Mouse (Mus musculus) hematopoietic stem cell, adult 5-6 weeks (primary cell): ENCODE measurements around the gene Bpifb1. TPM values are rescaled to one million over a fixed set of nuclear protein-coding genes. Genes with fewer than 3 reads are reported as not detected.
"Not testable (repeated sequence)": the region's sequence is repeated elsewhere in the genome, so short reads cannot be mapped to it uniquely, and the experiment has no call there.

ENCODE experiments used
- ATAC-seq, 2 experiments: fragments of 125-278 bp in 1 of 2; replicated peaks in 1 of 2; 2 replicates each; pipeline ENCODE4 v1.8.0; 2016 to 2017; ENCODE audit warnings: inconsistent platforms in 2 of 2, mild to moderate bottlenecking in 2 of 2, moderate number of reproducible peaks in 2 of 2, low read depth in 1 of 2, moderate TSS enrichment in 1 of 2; ENCODE audit not compliant: low FRiP score in 2 of 2, poor library complexity in 2 of 2, severe bottlenecking in 2 of 2, insufficient read depth in 1 of 2, low TSS enrichment in 1 of 2
- total RNA-seq: library from RNA; stranded (forward); fragments of 172-1452, 232-1000 nt; gene quantifications from 2 replicates; pipeline ENCODE4 v1.2.3, GENCODE M21; 2017

The Bpifb1 gene
- total RNA-seq, result not detected in 2 replicates

DNA sequence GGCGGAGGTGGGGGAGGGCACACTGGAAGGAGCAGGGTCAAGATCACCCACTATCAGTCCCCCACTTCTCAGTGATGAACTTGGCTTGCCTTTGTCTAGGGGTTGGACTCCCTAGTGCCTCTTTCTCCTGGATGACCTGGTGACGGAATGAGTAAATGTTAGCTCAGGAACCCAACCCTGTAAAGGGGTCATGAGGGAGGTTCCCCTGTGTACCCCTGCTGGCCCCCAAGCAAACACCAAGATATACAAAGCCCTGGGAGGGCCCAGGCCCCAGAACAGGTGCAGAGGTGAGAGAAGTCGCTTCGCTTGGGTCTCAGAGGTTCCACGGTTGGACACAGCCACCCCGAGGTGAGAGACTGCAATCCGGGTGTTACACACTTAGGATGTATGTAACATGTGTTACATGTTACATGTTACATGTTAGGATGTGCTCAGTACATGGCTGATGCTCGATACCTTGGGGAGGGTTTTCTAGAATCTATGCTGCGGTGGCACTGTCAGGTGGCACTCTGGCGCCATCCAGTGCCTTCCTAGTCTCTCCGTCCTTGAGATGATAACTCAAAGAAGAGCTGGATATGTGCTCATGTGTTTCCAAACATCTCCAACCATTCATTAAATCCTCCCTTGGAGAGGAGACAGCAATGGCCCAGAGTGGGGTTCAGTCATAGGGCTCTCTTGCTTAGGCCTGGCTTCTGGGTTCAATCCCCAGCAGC, at the start of gene Bpifb1:
Gene Bpifb1 (plus strand): TSS at position 273 of the 713 bp plus-strand sequence.
- no peak for ATAC-seq

DNA sequence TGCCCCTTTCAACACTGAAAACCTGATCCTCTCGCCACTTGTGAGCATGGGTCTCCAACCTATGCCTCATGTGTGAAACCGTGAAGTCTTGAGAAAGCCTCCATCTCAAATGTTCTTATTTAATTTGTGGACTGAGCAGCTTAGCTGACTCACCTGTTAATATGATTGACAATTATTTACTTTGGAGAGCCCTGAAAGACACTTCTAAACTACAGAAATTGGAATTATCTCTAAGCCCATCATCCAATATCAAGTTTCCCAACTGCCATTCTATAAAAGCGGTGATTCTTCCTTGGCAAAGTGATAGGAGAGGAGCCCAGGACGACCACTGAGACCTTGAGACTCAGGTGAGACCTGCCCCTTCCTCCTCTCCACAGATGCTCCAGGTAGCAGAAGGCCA, 48.0 kb upstream of the Bpifb1 start, which contains the start of gene Bpifa1:
Gene Bpifa1 (plus strand): TSS at position 301 of the 400 bp plus-strand sequence.
- ATAC-seq, result no peak

DNA sequence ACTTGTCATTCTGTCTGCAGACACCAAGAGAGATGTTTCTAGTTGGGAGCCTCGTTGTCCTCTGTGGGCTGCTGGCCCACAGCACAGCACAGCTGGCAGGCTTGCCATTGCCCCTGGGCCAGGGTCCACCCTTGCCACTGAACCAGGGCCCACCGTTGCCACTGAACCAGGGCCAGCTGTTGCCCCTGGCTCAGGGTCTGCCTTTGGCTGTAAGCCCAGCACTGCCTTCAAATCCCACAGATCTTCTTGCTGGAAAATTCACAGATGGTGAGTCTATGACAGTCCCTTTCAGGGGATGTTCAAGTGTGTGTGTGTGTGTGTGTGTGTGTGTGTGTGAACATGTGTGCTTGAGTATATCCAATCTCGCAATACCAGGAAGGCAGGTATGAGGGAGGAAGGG, 46.9 kb upstream of the Bpifb1 start:
- ATAC-seq, result no peak

DNA sequence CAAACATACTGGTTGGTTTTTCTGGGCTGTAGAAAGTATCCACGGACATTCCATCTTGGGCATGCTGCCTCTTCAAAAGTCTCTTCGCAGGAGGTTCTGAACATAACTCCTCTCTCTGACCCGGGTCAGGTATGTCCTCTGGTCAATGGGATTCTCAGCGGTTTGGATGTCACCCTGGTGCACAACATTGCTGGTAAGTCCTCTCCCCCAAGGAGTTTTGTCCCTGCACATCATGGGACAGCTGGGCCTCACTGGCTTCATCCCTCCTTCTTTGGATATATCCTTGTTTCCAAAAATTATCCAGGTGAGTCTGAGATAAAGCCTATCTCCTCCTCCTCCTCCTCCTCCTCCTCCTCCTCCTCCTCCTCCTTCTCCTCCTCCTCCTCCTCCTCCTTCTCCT, 43.1 kb upstream of the Bpifb1 start:
- ATAC-seq, result no peak

DNA sequence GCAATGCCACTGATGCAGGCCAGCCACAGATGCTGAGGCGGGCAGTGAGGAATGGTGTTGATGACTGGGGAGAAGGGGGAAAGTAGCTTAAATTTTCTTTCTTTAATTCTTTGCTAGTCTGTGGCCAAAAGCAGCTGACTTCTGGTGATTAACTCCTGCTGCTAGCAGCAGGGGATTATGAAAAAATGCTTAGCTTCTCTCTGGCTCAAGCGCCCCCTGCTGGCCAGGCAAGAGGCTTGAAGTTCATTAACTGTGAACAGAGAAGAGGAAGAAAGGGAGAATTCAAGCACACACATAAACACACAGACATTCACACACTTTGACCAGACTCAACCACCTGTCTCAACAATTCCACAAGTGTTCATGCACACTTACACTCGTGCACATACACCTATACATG, 32.2 kb upstream of the Bpifb1 start:
- 0 out of 4 replicates have a peak, but pooled peaks of 1 of the 2 experiments have one; percentile 32 for ATAC-seq

DNA sequence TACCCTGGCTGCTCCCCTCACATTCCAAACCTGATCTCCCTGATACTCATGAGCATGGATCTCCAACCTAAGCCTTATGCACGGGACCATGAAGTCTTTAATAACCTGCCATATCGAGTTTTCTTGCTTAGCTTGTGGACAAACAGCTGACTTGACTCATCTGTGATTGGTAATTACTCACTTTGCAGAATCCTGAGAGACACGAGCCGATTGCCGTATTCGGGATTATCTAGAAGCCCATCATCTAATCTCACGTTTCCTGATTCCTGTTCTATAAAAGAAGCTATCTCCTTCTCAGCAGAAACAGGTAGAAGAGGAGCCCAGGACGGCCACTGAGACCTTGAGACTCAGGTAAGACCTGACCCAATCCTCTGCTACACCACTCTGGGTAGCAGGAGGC, 28.3 kb upstream of the Bpifb1 start, which contains the start of gene Bpifa5:
Gene Bpifa5 (plus strand): TSS at position 301 of the 400 bp plus-strand sequence.
- no peak for ATAC-seq

DNA sequence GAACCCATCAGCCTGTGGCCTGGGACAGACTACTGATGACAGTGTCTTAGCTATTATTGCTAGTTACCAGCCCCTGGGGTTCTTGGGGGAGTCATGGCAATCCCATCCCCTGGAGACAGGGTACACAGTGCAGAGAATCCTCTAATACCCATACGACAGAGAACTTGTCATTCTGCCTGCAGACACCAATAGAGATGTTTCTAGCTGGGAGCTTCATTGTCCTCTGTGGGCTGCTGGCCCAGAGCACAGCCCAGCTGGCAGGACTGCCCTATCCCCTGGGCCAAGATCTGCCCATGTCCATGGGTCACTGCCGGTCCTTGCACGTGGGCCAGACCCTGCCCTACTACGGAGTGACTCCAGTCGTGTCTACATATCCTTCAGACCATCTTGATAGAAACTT, 27.3 kb upstream of the Bpifb1 start:
- no peak for ATAC-seq

DNA sequence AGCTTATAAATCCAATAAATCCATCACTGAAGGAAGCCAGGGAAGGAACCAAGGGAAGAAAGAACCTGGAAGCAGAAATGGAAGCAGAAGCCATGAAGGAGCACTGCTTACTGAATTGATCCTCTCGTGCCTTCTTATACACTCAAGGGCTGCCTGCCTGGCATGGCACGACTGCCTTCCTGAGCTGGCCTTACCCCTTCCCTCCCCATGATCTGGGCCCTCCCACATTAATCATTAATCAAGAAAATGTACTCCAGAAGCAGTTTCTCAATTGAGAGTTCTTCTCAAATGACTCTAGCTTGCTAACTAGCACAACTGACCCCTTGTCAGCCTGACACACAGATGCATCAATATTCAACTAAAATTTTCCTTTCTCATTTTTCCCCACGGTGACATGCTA, 21.4 kb upstream of the Bpifb1 start:
- no peak for ATAC-seq

DNA sequence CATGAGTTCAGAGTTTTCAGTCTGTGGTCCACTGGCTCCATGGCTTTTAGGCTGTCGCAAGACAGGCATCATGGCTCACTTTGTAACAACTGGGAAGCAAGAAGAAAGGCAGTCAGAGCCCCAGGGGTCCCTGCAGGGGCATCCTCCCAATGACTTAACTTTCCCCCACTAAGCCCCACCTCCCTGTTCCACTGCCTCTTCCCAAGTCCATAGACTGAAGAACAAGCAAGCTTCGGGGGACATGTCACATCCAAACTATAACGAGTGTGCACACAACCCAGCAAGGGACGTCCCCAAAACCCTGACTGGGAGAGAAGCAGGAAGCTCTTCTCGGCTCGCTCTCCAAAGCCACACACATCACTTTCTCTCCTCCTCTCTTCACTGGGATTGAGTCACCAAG, 19.0 kb upstream of the Bpifb1 start:
- no peak for ATAC-seq

DNA sequence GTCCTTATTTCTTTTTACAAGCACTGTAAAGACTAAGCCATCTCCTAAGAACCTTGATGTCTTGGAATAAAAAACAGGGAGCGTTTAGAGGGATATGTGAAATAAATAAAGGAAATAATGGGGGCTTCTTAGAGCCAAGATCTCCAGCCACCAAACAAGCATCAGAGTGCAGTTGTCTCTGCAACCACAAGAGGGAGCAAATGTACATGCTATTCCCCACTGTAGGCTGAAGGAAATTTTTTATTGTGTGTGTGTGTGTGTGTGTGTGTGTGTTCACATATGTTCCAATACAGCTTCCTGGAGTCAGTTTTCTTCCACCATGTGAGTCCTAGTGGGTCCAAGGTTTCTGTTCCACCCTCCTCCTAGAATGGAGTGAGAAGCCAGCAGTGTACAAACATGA, 17.3 kb upstream of the Bpifb1 start:
- ATAC-seq, result no peak; a peak in 1 of 4 replicates

DNA sequence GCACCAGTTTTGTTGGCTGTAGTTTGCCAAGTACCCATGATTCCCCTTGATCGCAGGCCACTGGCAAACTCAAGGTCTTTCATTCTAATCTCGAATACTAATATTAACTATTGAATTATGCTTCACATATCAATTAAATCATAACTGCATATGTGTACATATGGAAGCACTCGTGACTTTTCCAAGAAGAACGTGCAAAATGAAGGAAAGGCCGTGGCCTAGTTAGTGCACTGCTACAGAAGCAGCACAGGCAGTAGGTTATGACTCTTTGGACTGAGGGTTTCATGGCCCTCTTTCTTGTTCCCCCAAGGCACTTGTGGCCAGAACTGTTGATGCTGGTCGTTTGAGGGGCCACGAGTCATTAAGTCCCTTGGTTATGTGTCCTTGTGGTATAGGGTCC, 8.7 kb upstream of the Bpifb1 start:
- not testable (repeated sequence) for ATAC-seq

DNA sequence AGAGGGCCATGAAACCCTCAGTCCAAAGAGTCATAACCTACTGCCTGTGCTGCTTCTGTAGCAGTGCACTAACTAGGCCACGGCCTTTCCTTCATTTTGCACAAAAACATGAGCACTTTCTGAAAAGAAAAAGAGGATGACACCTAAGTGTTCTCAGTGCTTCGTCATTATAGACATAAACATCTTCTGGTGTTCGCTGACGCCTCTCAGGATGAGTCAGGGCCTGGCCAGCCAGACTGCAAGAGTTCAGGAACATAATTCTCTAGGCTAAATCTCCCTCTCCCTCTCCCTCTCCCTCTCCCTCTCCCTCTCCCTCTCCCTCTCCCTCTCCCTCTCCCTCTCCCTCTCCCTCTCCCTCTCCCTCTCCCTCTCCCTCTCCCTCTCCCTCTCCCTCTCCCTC, 7.6 kb upstream of the Bpifb1 start:
- not testable (repeated sequence) for ATAC-seq

DNA sequence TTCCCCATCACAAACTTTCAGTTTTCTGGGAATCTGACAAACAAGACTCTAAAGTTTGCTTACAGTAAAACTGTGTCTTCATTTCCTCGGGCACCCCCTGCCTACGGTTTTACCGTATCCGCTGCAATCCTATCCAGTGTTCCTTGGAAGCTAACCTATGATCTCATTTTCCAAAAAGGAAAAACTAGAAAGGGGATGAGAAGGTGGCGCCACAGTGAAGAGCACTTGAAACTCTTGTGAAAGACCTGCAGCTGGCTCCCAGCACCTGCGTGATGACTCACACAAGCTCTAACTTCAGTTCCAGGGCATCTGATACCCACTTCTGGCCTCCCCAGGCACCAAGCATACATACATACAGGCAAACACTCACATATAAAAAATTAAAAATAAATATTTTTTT, 5.3 kb upstream of the Bpifb1 start:
- no peak for ATAC-seq

DNA sequence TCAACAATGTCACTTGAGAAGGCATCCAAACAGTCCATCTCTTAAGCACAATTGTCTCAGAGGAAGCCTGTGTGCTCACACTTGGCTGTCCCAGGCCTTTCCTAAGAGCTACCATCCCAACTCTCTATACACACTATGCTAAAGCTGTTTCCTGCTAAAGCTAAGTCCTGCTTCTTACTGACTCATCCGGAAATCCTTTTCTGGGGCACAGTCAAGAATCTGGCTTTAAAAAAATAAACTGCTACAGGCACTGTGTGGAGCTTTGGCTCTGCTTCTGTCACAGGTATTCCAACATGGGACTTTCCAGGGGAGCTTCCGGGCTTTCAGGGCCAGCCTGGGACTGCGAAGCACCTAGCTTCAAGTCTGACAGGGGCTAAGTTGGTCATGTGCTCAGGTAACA, 4.9 kb upstream of the Bpifb1 start:
- ATAC-seq, result no peak

DNA sequence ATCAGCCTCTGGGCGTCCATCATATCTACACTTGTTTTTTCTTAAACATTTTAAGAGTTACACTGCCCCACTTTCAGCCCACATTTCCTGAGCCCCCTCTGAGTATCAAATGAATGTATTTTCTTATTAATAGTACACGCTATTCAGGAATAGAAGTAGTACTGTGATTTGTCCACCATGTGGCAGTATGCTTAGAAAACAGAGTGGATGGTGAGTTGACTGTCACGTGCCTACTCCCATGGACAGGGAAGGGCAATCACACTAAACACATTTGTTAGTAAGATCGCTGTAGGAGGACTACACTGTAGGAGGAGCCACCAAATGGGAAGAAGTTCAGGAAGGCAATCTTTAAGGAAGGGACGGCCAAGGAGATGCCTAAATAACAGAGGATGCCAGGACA, 3.1 kb upstream of the Bpifb1 start:
- peak; percentile 60 to 67 for ATAC-seq

DNA sequence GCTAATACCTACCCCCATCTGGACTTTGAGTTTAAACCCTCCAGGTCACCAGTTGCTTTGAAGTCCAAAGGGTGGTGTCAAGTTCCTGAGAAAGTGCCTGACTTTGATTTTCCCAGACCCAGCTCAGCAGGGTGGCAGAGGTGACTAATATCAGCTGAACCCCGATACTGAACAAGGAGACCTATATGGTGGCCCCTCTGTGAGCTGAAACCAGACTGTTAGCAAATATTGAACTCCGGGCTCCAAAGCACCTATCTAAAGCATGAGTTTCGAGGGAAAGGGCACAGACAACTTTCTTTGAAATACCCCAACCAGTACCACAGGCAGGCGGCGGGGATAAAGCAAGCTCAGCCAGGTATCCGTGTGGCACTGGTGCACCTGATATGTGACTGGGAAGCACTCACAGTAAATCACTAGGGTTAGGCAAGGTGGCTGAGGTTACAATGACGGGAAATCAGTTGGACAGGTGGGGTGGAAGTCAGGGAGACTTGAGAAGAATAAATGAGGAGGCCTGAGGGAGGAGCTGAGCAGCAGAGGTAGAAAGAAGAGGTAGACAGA, 662 bp upstream of the Bpifb1 start:
- ATAC-seq, result no peak

DNA sequence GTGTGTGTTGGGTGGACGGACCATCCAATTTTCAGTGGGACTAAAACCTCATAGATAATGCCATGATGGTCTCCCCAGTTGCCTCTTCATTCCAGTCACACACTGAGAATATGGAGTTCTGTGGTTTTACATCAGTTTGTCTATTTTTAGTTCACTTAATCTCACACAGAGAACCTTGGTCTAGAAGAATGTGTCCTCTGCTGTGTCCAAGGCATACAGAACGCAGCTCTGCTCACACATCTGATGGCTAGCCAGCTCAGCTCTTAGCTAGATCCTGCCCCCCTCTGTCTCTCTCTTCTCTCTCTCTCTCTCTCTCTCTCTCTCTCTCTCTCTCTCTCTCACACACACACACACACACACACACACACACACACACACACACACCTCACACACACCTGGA, 1.5 kb downstream of the Bpifb1 start:
- ATAC-seq, result no peak

DNA sequence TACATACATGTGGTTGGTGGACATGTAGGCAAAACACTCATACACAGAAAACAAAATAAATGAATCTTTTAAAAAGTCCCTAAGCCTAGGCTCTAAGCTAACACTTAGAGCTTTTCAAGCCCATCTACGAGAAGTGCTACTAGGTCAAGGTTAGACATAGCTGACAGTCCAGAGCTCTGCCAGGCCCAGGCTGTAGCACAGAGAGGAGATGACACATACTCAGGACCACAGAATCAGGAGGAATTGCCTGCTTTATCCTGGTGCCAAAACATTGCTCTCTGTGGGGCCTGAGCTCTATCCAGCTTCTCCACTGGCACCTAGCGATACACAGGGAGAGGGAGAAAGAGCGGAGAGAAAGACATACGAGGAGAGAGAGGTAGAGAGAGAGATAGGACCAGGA, 2.5 kb downstream of the Bpifb1 start:
- no peak for ATAC-seq

DNA sequence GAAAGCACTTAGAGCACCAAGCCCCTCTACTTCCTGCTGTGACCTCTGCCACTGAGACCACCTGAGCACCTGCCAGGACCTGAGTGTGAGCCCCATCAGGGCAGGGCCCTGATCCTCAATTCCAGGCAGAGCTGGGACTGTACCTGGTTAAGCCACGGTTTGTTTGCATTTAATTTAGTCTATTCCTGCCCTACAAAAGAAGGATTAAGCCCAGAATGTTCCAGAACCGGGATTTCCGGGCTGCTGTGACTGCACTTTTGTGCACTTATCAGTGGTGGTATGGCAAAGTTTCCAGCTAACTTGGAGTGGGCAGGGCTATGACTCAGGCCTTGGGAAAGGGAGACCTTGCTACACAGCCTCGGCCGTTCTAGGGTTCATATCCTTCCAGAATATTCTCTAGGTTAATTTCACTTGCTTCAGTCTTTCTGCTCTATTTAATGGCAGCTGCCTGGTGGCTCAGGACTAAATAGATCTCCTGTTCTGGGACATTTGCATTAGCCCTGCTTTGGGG, 3.4 kb downstream of the Bpifb1 start:
- ATAC-seq, result no peak
